Mouse (Mus musculus): ENCODE measurements at regions not wholly inside any gene's neighbourhood (a gene's known extent, or its start where the extent isn't known, plus 50 kb on each side); places are given as distances from the start of the nearest gene placed in this dataset.
A peak's percentile ranks its signal among the peaks of the same experiment; 100 is the strongest.

DNA sequence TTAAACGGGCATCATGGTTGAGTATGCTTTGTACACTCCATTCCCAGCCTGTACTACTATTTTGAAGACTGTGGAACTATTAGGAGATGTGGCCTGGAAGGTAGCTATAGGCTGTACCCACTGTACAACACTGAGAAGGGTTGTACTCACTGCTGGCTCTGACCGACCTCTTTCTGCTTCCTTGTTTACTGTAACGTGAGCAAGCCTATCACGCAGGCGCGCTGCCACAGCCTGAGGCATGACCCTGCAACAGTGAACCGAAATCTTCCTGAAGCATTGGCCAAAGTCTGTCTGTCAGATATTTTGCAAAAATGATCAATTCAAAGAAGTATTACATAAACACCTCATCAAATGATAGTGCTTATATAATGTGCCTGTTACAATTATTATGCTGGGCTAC, 112.0 kb upstream of the Daam1 start:
- Histone ChIP-seq H3K9ac (no peak overlapping the region), H3K4me1 (replicated peaks) (0 out of 2 replicates have a peak, but pooled peaks cover 3% of the 10 kb centered on the region), H3K4me3 (no peak overlapping the region), H3K27ac (replicated peaks) (no peak overlapping the region), H3K9me3 (no peaks in the 10 kb centered on the region), H3K36me3 (no peaks in the 10 kb centered on the region), H3K4me2 (no peak overlapping the region), H3K27me3 (no peaks in the 10 kb centered on the region)
- ATAC-seq (ENCODE audit: low read depth), result no peak
- WGBS, result 82% methylated on average over 7 of the region's 7 CpGs

DNA sequence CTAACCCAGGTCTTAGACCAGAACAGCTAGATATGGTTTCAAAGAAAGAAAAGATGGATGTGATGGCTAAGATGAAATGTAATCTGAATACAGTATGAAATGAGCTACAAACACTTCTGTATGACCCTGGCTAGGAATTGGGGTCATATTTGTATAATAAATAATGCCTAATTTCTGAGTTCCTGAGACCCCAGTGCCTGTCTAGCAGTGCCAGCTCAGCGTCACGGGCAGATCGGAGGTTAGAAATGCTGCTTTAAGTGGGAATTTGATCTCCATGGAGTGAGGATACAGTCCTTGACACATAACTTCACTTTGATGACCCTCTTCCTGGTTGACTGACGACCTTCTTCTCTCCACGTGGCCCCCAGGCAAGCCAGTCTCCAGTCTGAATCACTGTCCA, 105.7 kb upstream of the Daam1 start:
- H3K9me3 ChIP-seq, result no peaks in the 10 kb centered on the region
- 40% methylated on average over 5 of the region's 5 CpGs for WGBS
- no peak for ATAC-seq (ENCODE audit: low read depth)
- H3K4me1 ChIP-seq (replicated peaks), result 0 out of 2 replicates have a peak, but pooled peaks cover 7% of the 10 kb centered on the region
- no peak overlapping the region for H3K4me2 ChIP-seq
- no peak overlapping the region for H3K27ac ChIP-seq (replicated peaks)
- no peaks in the 10 kb centered on the region for H3K36me3 ChIP-seq
- H3K4me3 ChIP-seq, result no peak overlapping the region
- no peaks in the 10 kb centered on the region for H3K27me3 ChIP-seq
- H3K9ac ChIP-seq, result no peak overlapping the region

DNA sequence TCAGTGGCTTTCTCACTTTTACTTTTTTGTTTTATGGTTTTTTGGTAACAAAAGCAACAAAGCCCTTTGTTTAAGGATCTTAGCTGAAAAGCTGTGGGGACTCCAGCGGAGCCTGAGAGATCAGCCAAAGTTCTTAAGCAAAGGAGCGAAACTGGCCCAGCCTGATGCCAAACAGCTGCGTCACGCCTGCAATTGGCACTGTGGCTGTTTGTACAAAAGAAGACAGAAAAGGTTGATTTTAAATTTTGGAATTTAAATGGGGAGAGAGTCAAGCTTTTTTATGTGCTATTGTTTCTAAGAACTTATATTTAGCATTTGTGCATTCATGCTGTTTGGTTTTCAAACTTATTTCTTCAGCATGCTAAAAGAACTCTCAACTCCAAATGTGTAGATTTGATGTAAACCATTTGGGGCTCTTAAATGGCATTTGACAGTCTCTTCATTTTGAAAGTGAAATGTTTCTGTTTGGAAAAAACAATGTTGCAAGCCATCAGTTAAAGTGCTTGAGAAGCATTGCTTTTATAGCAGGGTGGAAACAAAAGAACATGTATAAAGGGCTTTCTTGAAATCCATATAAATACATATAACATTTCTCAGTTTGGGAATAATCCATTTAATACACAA, 105.1 kb upstream of the Daam1 start:
- no peak for ATAC-seq (ENCODE audit: low read depth)
- no peak overlapping the region for H3K4me3 ChIP-seq
- no peak overlapping the region for H3K4me2 ChIP-seq
- no peak overlapping the region for H3K9ac ChIP-seq
- H3K36me3 ChIP-seq, result no peaks in the 10 kb centered on the region
- 0 out of 2 replicates have a peak, but pooled peaks cover 7% of the 10 kb centered on the region for H3K4me1 ChIP-seq (replicated peaks)
- no peak overlapping the region for H3K27ac ChIP-seq (replicated peaks)
- H3K27me3 ChIP-seq, result no peaks in the 10 kb centered on the region
- no peaks in the 10 kb centered on the region for H3K9me3 ChIP-seq
- WGBS, result 10% methylated on average over 4 of the region's 4 CpGs

DNA sequence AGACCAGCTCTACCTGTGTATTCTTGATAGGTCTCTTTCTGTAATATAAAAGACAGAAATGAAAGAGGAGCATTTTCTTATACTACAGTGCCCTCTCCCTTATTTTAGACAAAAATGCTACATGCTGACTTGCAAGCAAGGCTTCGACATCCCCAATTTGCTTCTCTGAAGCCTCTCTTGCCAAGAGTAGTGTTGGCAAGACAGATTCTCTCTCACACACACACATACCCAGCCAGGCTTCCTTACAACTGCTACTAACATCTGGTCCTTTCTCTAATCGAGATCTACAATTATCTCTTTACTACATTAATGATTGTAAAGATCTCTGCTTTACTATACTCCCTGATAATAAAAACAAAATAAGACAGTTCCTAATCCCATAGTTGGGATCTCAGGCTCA, 87.5 kb upstream of the Daam1 start:
- Histone ChIP-seq H3K36me3 (no peaks in the 10 kb centered on the region), H3K4me3 (no peak overlapping the region), H3K9me3 (no peaks in the 10 kb centered on the region), H3K4me2 (no peak overlapping the region), H3K27ac (replicated peaks) (no peak overlapping the region), H3K27me3 (no peaks in the 10 kb centered on the region), H3K4me1 (replicated peaks) (peaks cover 11% of the 10 kb centered on the region), H3K9ac (no peak overlapping the region)
- no peak for ATAC-seq (ENCODE audit: low read depth)
- 79% methylated on average over 2 of the region's 2 CpGs for WGBS

DNA sequence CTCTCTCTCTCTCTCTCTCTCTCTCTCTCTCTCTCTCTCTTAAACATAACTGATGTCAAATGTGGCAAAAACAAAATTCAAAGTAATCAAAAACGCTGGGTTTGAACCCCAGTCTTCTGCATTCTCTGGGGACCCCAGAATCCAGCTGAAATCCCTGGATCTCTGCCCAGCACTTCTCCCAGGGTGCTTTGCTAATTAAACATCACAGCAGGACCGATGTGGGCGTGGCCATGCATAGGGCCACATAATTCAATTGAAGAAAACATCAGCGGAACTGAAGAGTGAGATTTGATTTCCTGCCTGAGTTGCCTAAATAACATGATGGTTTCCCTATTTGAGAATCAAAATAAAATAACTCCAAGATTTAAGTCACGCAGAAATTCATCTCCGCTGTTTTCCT, 84.9 kb upstream of the Daam1 start:
- no peak for ATAC-seq (ENCODE audit: low read depth)
- Histone ChIP-seq H3K9me3 (no peaks in the 10 kb centered on the region), H3K27me3 (no peaks in the 10 kb centered on the region), H3K4me2 (no peak overlapping the region), H3K9ac (no peak overlapping the region), H3K4me3 (no peak overlapping the region), H3K36me3 (no peaks in the 10 kb centered on the region), H3K4me1 (replicated peaks) (peaks cover 16% of the 10 kb centered on the region), H3K27ac (replicated peaks) (no peak overlapping the region)
- 62% methylated on average over 6 of the region's 6 CpGs for WGBS

DNA sequence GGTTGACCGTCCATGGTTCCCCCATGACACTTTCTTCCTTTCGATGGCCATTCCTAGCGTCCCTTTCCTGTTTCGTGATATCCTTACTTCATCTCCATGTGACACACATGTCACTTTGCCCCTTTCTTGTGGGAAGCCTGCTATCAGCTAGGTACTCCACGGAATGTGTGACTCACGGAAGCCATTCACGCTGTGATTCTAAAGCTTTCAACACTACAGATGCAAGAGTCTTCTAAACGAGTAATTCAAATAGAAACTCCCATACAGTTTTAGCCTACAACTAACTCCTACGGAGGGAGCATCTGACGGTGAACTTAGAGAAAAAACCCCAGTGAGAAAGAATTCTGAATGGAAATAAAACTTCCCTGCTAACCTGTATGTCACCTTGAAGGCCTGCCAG, 83.5 kb upstream of the Daam1 start:
- no peaks in the 10 kb centered on the region for H3K36me3 ChIP-seq
- 91% methylated on average over 10 of the region's 10 CpGs for WGBS

DNA sequence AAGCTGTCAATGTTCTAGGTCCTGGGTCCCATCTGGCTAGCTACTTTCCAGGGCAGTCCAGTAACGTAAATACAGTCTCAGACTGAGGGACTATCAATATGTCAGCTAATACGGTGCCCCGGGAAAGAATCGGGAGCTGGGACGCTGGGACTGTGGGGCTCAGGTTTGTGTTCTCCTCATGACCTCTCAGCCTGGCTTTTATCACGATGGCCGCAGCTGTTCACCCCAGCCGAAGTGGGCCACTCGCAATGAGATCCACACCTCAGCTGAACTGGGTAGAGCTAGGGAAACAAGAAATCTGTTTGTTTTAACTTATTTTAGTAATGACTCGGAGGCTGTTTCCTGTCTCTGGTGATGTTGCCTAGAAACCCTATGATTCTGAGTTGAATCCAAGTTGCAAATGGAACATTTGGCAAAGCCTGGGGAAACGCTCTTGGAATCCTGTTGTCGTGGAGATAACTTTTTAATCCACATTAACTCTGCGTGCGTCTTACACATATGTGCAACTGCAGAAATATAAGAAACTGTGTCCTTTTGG, 83.0 kb upstream of the Daam1 start:
- H3K4me3 ChIP-seq, result no peak overlapping the region
- H3K4me2 ChIP-seq, result no peak overlapping the region
- 66% methylated on average over 14 of the region's 14 CpGs for WGBS
- H3K9me3 ChIP-seq, result no peaks in the 10 kb centered on the region
- no peak overlapping the region for H3K27ac ChIP-seq (replicated peaks)
- peaks cover 16% of the 10 kb centered on the region for H3K4me1 ChIP-seq (replicated peaks)
- H3K27me3 ChIP-seq, result no peaks in the 10 kb centered on the region
- ATAC-seq (ENCODE audit: low read depth), result no peak
- no peaks in the 10 kb centered on the region for H3K36me3 ChIP-seq
- H3K9ac ChIP-seq, result no peak overlapping the region

More for the DNA sequence above, 83.5 kb upstream of the Daam1 start:
- Histone ChIP-seq H3K9ac (no peak overlapping the region), H3K4me3 (no peak overlapping the region), H3K9me3 (no peaks in the 10 kb centered on the region), H3K27ac (replicated peaks) (no peak overlapping the region), H3K4me2 (no peak overlapping the region), H3K4me1 (replicated peaks) (peaks cover 16% of the 10 kb centered on the region), H3K27me3 (no peaks in the 10 kb centered on the region)
- ATAC-seq (ENCODE audit: low read depth), result no peak

DNA sequence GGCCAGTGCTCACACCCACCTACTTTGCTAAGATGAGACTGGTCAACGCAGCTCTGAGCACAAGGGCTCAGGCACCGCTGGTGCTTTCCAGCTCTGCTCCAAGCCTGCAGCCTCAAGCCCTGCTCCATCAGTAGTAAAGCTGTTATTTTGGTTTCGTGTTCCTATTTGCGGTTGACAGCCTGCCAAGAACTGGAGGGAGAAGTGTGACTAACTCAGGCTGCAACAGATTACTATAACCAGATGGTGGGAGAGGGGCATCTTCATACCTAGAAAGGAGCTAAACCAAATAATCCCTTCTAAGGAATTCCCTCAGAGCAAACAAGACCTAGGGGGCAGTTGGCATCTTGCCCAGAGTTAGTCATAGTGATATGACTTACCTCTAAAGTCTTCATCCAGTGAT, 82.1 kb upstream of the Daam1 start:
- Histone ChIP-seq H3K9me3 (no peaks in the 10 kb centered on the region), H3K27ac (replicated peaks) (0 out of 2 replicates have a peak overlapping the region, but pooled peaks have one; percentile 6), H3K4me1 (replicated peaks) (peaks cover 16% of the 10 kb centered on the region), H3K36me3 (no peaks in the 10 kb centered on the region), H3K27me3 (no peaks in the 10 kb centered on the region), H3K4me2 (no peak overlapping the region), H3K4me3 (no peak overlapping the region), H3K9ac (no peak overlapping the region)
- no peak for ATAC-seq (ENCODE audit: low read depth)
- WGBS, result 73% methylated on average over 4 of the region's 4 CpGs

DNA sequence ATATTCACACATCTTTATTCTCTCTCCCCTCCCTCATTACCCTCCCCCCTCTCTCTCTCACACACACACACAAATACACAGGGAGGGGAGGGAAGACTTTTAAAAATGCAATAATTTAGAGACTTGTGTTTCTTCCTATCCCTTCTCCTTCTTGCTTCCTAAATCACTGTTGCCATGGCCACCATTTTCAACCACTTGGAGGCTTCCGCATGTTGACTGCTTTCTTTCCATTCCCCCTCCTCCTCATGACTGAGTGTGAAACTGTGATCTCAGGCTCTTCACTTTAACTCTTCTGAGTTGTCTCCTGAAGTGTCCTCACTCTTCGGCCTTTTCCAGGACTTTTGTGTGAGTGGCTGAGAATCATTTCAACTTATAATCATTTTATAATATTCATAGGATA, 81.2 kb upstream of the Daam1 start:
- peaks cover 16% of the 10 kb centered on the region for H3K4me1 ChIP-seq (replicated peaks)
- WGBS, result 74% methylated on average over 2 of the region's 2 CpGs
- no peak overlapping the region for H3K4me2 ChIP-seq
- no peaks in the 10 kb centered on the region for H3K36me3 ChIP-seq
- no peak overlapping the region for H3K27ac ChIP-seq (replicated peaks)
- ATAC-seq (ENCODE audit: low read depth), result no peak
- no peak overlapping the region for H3K9ac ChIP-seq
- H3K9me3 ChIP-seq, result no peaks in the 10 kb centered on the region
- no peaks in the 10 kb centered on the region for H3K27me3 ChIP-seq
- no peak overlapping the region for H3K4me3 ChIP-seq

DNA sequence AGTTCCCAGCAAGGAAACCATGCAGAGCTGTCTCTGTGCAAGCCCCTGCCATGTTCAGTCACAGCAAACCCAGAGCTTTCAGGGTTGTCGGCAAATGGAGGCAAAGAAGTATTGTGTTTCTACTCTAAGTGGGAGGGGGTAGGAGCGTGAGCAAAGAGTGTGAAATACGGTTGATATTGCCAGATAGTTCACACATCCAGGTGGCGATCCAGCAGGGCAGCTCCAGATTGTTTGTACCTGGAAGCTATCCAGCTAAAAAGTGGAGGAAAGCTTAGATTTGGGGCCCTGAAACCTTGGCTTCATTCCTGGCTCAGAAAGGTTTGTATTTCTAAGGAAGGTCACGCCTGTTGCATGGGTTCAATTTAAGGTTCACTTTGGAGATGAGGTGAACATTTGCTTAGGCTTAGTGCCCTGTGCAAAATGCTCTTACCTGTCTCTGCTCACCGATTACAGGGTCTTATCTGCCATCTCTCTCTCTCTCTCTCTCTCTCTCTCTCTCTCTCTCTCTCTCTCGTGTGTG, 78.1 kb upstream of the Daam1 start:
- H3K9me3 ChIP-seq, result no peaks in the 10 kb centered on the region

DNA sequence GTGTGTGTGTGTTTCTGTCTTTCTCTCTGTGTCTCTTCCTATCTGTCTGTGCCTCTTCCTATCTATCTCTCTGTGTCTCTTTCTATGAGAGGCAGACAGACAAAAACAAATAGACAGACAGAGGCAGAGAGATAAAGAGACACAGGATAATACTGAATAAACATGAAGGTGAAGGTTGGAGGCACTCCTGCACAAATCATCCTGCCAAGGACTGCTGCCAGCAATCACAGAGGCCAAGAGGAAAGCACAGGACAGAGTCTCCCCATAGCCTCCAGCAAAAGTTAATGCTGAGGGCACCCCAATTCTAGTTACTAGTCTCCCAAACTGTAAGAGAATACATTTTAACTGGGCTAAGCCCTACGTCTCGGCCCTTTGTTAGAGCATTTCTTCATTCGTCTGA, 77.6 kb upstream of the Daam1 start:
- H3K9me3 ChIP-seq, result no peaks in the 10 kb centered on the region
- H3K36me3 ChIP-seq, result no peaks in the 10 kb centered on the region
- ATAC-seq (ENCODE audit: low read depth), result no peak
- H3K4me1 ChIP-seq (replicated peaks), result peaks cover 6% of the 10 kb centered on the region; the same call in 1 of the 2 replicates
- H3K27me3 ChIP-seq, result no peaks in the 10 kb centered on the region
- H3K4me2 ChIP-seq, result no peak overlapping the region
- H3K27ac ChIP-seq (replicated peaks), result no peak overlapping the region
- H3K4me3 ChIP-seq, result no peak overlapping the region
- H3K9ac ChIP-seq, result no peak overlapping the region
- WGBS, result 84% methylated on average over 3 of the region's 3 CpGs

More for the DNA sequence above, 78.1 kb upstream of the Daam1 start:
- no peaks in the 10 kb centered on the region for H3K36me3 ChIP-seq
- peaks cover 10% of the 10 kb centered on the region; the same call in 1 of the 2 replicates for H3K4me1 ChIP-seq (replicated peaks)
- no peaks in the 10 kb centered on the region for H3K27me3 ChIP-seq
- H3K9ac ChIP-seq, result no peak overlapping the region
- 69% methylated on average over 7 of the region's 7 CpGs for WGBS
- H3K4me2 ChIP-seq, result no peak overlapping the region
- no peak overlapping the region for H3K4me3 ChIP-seq
- H3K27ac ChIP-seq (replicated peaks), result no peak overlapping the region
- ATAC-seq (ENCODE audit: low read depth), result no peak

DNA sequence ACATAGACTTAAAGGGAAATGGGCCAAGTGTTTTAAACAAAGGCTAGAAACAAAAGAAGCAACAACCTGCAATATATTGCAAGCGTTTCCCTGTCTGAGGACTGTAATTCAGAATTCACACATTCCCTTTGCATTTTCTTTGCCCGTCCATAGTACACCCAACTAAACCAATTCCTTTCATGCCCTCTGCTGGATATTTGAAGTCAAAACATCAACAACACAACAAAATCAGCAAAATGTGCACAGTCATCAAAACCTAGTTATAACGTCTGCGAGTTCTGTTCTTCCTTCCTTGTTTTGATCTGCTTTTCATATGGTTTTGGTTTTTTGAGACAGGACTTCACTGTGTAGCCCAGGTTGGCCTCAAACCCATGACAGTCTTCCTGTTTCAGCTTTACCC, 67.7 kb upstream of the Daam1 start:
- H3K36me3 ChIP-seq, result no peaks in the 10 kb centered on the region
- no peak overlapping the region for H3K27ac ChIP-seq (replicated peaks)
- ATAC-seq (ENCODE audit: low read depth), result no peak
- no peak overlapping the region for H3K4me3 ChIP-seq
- H3K4me1 ChIP-seq (replicated peaks), result no peaks in the 10 kb centered on the region
- H3K9ac ChIP-seq, result no peak overlapping the region
- H3K27me3 ChIP-seq, result no peaks in the 10 kb centered on the region
- 61% methylated on average over 4 of the region's 4 CpGs for WGBS
- no peak overlapping the region for H3K4me2 ChIP-seq
- no peaks in the 10 kb centered on the region for H3K9me3 ChIP-seq

DNA sequence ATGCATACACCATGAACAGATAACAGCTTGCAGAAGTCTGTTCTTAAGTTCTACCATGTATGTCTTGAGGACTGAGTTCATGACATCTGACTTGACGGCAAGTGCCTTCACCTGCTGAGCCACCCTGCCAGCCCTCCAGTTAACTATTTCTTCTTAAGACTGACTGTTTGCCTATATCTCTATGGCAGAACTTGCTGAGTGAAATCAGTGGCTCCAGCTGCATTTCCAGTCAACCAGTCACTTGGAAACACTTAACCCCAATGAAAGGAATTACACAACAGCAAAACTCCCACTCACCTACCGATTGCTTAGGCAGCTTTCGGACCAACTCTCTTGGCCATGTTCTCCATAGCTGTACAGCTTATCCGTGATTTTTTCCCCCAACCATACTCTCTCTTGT, 64.8 kb upstream of the Daam1 start:
- no peak for ATAC-seq (ENCODE audit: low read depth)
- Histone ChIP-seq H3K4me1 (replicated peaks) (0 out of 2 replicates have a peak, but pooled peaks cover 5% of the 10 kb centered on the region), H3K27ac (replicated peaks) (no peak overlapping the region), H3K9ac (no peak overlapping the region), H3K9me3 (no peaks in the 10 kb centered on the region), H3K27me3 (no peaks in the 10 kb centered on the region), H3K4me3 (no peak overlapping the region), H3K36me3 (no peaks in the 10 kb centered on the region), H3K4me2 (no peak overlapping the region)
- 94% methylated on average over 4 of the region's 4 CpGs for WGBS

Data from neural tube, embryonic 13.5 days (tissue).